8 mouse cellular contexts compared by ENCODE assay signal in the genomic region with DNA sequence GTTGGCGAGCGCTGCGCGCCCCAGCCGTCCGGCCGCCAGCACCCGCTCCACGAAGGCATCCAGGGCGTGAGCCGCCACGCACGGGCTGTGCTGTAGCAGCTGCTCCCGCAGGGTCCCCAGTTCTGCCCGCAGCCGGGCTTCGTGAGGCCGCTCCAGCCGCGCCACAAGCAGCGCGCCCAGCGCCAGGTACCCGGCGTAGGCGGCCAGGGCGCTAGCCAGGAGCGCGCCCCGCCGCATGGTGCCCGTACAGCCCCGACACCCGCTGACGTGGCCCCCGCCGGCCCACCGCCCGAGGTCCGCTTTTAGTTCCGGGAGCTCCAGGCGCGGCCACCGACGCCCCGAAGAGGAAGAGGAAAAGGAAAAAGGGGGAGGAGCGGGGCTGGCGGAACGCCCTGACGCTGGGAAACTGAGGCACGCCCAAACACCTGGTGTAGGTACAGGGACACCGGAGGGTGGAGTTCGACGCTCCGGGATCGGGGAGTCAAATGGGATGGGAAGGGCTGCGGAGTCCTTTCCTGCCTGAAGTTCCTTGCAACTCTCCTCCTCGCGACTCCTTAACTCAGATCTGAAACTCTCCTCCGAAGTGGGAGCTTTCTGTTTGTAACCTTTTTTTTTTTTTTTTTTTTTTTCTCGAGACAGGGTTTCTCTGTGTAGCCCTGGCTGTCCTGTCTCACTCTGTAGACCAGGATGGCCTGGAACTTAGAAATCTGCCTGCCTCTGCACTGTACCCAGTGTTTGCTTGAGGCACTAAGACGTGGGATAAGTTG. TPM values are rescaled to one million over a fixed set of nuclear protein-coding genes. Genes with fewer than 3 reads are reported as not detected.
DNase-seq lines count a peak whose midpoint lies in the region; ATAC-seq and TF ChIP-seq lines count a peak whose summit lies in the region.

TSS of gene Kcnk6 (minus strand) at position 269 of the 767 bp plus-strand sequence.

- WGBS in kidney, adult 2 months: 2% methylated on average over 62 of the region's 62 CpGs
- WGBS in hindbrain, embryonic 15.5 days: under 1% methylated on average over 39 of the region's 62 CpGs
- under 1% methylated on average over 59 of the region's 62 CpGs for WGBS in liver, embryonic 14.5 days (ENCODE audit: insufficient replicate concordance)
- 2% methylated on average over 56 of the region's 62 CpGs for WGBS in neural tube, embryonic 12.5 days

- no peaks in the 10 kb centered on the region for H3K36me3 ChIP-seq in kidney, adult 2 months (ENCODE audit: control insufficient read depth, insufficient read depth, low read length)
- H3K36me3 ChIP-seq in hindbrain, embryonic 15.5 days: no peaks in the 10 kb centered on the region
- no peaks in the 10 kb centered on the region for H3K36me3 ChIP-seq in liver, embryonic 14.5 days (replicated peaks; ENCODE audit: control insufficient read depth, insufficient read depth, low read depth)
- H3K36me3 ChIP-seq in neural tube, embryonic 12.5 days: no peaks in the 10 kb centered on the region

- peak; percentile 38 for ATAC-seq in activated CD4-positive, CD25-positive, alpha-beta regulatory T cell, adult 4 months
- 0 out of 2 replicates have a peak, but pooled peaks have one; percentile 40 for ATAC-seq in hindbrain, embryonic 15.5 days (ENCODE audit: low FRiP score, low read depth)
- no peak; the same call in 1 of the 2 replicates for ATAC-seq in liver, embryonic 14.5 days (ENCODE audit: insufficient read depth)
- ATAC-seq in neural tube, embryonic 12.5 days (ENCODE audit: low FRiP score, low read depth): no peak

- H3K9me3 ChIP-seq in hindbrain, embryonic 15.5 days: no peaks in the 10 kb centered on the region
- H3K9me3 ChIP-seq in liver, embryonic 14.5 days (ENCODE audit: control insufficient read depth, low read length): no peaks in the 10 kb centered on the region
- H3K9me3 ChIP-seq in neural tube, embryonic 12.5 days: no peaks in the 10 kb centered on the region

- H3K4me2 ChIP-seq in hindbrain, embryonic 15.5 days: peak within 1 kb of the TSS; percentile 96
- peak within 1 kb of the TSS; percentile 67 for H3K4me2 ChIP-seq in liver, embryonic 14.5 days (ENCODE audit: low read depth)
- H3K4me2 ChIP-seq in neural tube, embryonic 12.5 days (replicated peaks): peak within 1 kb of the TSS; percentile 84

- TF ChIP-seq POLR2A in kidney, adult 2 months (IDR thresholded peaks at IDR 0.05; ENCODE audit: low read depth, low read length): no peak

- intact Hi-C loops in gastrocnemius, postnatal 14 days (cut with DNase I; ENCODE audit: low total_unique reads): loop anchor here (5.0 kb wide), 1 partner anchor 100 kb away; the partner anchor contains the start of gene Rasgrp4

- peak within 1 kb of the TSS; percentile 57 for H3K4me3 ChIP-seq in kidney, adult 2 months (ENCODE audit: insufficient read depth, low read depth, low read length)
- peak within 1 kb of the TSS; percentile 50 for H3K4me3 ChIP-seq in hindbrain, embryonic 15.5 days
- peak within 1 kb of the TSS; percentile 46 to 51 for H3K4me3 ChIP-seq in liver, embryonic 14.5 days (ENCODE audit: insufficient read depth in 1 of 2, low read depth in 2 of 2, low read length in 2 of 2)
- H3K4me3 ChIP-seq in neural tube, embryonic 12.5 days: peak within 1 kb of the TSS; percentile 43

- TF ChIP-seq CTCF in kidney, adult 2 months (conservative IDR thresholded peaks at IDR 0.05; ENCODE audit: insufficient read depth, insufficient read length, low read depth, low read length): no peak
- TF ChIP-seq CTCF in liver, embryonic 14.5 days (IDR thresholded peaks at IDR 0.05; ENCODE audit: low read depth): no peak

- peak within 1 kb of the TSS; percentile 50 for H3K9ac ChIP-seq in hindbrain, embryonic 15.5 days
- H3K9ac ChIP-seq in liver, embryonic 14.5 days (replicated peaks): 0 out of 2 replicates have a peak within 1 kb of the TSS, but pooled peaks have one; percentile 32
- peak within 1 kb of the TSS; percentile 58 for H3K9ac ChIP-seq in neural tube, embryonic 12.5 days

- H3K27me3 ChIP-seq in kidney, adult 2 months (replicated peaks; ENCODE audit: control insufficient read depth, insufficient read depth, low read length): no peaks in the 10 kb centered on the region
- peaks cover 35% of the 10 kb centered on the region for H3K27me3 ChIP-seq in hindbrain, embryonic 15.5 days
- H3K27me3 ChIP-seq in liver, embryonic 14.5 days (ENCODE audit: control insufficient read depth, insufficient read depth, low read length): peaks cover 17% of the 10 kb centered on the region
- H3K27me3 ChIP-seq in neural tube, embryonic 12.5 days (replicated peaks): peaks cover 41% of the 10 kb centered on the region

- H3K27ac ChIP-seq in kidney, adult 2 months (ENCODE audit: insufficient read depth, low read depth, low read length): 0 out of 2 replicates have a peak within 1 kb of the TSS, but pooled peaks have one; percentile 12
- no peak within 1 kb of the TSS for H3K27ac ChIP-seq in hindbrain, embryonic 15.5 days (replicated peaks)
- H3K27ac ChIP-seq in liver, embryonic 14.5 days: no peak within 1 kb of the TSS
- no peak within 1 kb of the TSS for H3K27ac ChIP-seq in neural tube, embryonic 12.5 days

- DNase-seq in kidney, adult 2 months: peak; percentile 52
- DNase-seq in kidney, adult 11 months: no peak
- peak; percentile 58 for DNase-seq in gastrocnemius, postnatal 14 days
- DNase-seq in liver, embryonic 14.5 days (ENCODE audit: low read depth in 3 of 3, low spot score in 3 of 3): no peak
- DNase-seq in cerebellum, adult 9-11 months: no peak

- no peaks in the 10 kb centered on the region for H3K4me1 ChIP-seq in kidney, adult 2 months (ENCODE audit: control insufficient read depth, insufficient read depth, low read length)
- peaks cover 8% of the 10 kb centered on the region for H3K4me1 ChIP-seq in hindbrain, embryonic 15.5 days (replicated peaks)
- H3K4me1 ChIP-seq in liver, embryonic 14.5 days (replicated peaks; ENCODE audit: control insufficient read depth in 2 of 2, insufficient read depth in 2 of 2, low read length in 1 of 2): 0 out of 4 replicates have a peak, but pooled peaks cover 0 to under 1% of the 10 kb centered on the region in 2 experiments
- peaks cover 7% of the 10 kb centered on the region for H3K4me1 ChIP-seq in neural tube, embryonic 12.5 days

- TF ChIP-seq EP300 in liver, embryonic 14.5 days (IDR thresholded peaks at IDR 0.05; ENCODE audit: low read depth): no peak

RNA-seq across cellular contexts. Expression of gene Kcnk6, which starts in this region (rescaled TPM):
- polyA plus RNA-seq in kidney, adult 2 months (2012; rRNA removed): 4.4 and 5.6 TPM in 2 replicates
- 1 to 10 TPM; 1.6 to 1.9 TPM for polyA plus RNA-seq in activated CD4-positive, CD25-positive, alpha-beta regulatory T cell, adult 4 months (2017; shearing (Covaris generic))
- 1 to 10 TPM; 2.2 to 2.6 TPM for total RNA-seq in gastrocnemius, postnatal 14 days (2021)
- polyA plus RNA-seq in hindbrain, embryonic 15.5 days (2015; fragmentation: Nextera tagmentation; extraction: Ambion mirVana): 0.77 and 2.0 TPM in 2 replicates
- polyA plus RNA-seq in liver, embryonic 14.5 days (2012; rRNA removed): 2.4 TPM in 2 replicates
- 0.55 and 0.82 TPM in 2 replicates for polyA plus RNA-seq in liver, embryonic 14.5 days (2014; fragmentation: Nextera tagmentation; extraction: Ambion mirVana)
- polyA plus RNA-seq in neural tube, embryonic 12.5 days (2016; fragmentation: Nextera tagmentation; extraction: Ambion mirVana): 0.39 and 0.66 TPM in 2 replicates

Comparison
In these comparisons a context has a peak if more than half of its experiments do, and no peak if none do; other contexts are left out.
1. DNase-seq: peak in kidney, adult 2 months (single experiment) and gastrocnemius, postnatal 14 days (single experiment); none in kidney, adult 11 months (single experiment), liver, embryonic 14.5 days (0 of 3) and cerebellum, adult 9-11 months (single experiment).
2. ATAC-seq: peak in activated CD4-positive, CD25-positive, alpha-beta regulatory T cell, adult 4 months (single experiment) and hindbrain, embryonic 15.5 days (single experiment); none in liver, embryonic 14.5 days (single experiment) and neural tube, embryonic 12.5 days (single experiment).
3. Peak in every context shown above with its lines, with median percentiles within 50 percentile points of each other: H3K4me3 ChIP-seq, H3K4me2 ChIP-seq and H3K9ac ChIP-seq.